Mouse (Mus musculus): ENCODE measurements around the gene Gm8356.
"Not testable (repeated sequence)": the region's sequence is repeated elsewhere in the genome, so short reads cannot be mapped to it uniquely, and the experiment has no call there.

Gm8356 gene

GRCm38 (mm10) chr14:6537190-6537589 is at the start of gene Gm8356:
Gm8356 (minus strand) TSS chr14:6537290.
- in situ Hi-C loops (cut with MboI; ENCODE audit: low pct_unique_long_range_greater_than_20kb in 1 of 2, low sequenced_read_pairs in 2 of 2, unreplicated experiment in 1 of 2), result not testable (repeated sequence)

- in situ Hi-C loops (cut with MboI; ENCODE audit: low pct_unique_long_range_greater_than_20kb in 1 of 2, low sequenced_read_pairs in 2 of 2, unreplicated experiment in 1 of 2), result not testable (repeated sequence)
These were observed 50.8 kb downstream of the Gm8356 start for GRCm38 (mm10) chr14:6486331-6486730.

- in situ Hi-C loops (cut with MboI; ENCODE audit: low pct_unique_long_range_greater_than_20kb in 1 of 2, low sequenced_read_pairs in 2 of 2, unreplicated experiment in 1 of 2), result not testable (repeated sequence)
These were observed 51.5 kb downstream of the Gm8356 start for GRCm38 (mm10) chr14:6485541-6485940.

GRCm38 (mm10) chr14:6482126-6482525 is 55.0 kb downstream of the Gm8356 start:
- in situ Hi-C loops (cut with MboI; ENCODE audit: low pct_unique_long_range_greater_than_20kb in 1 of 2, low sequenced_read_pairs in 2 of 2, unreplicated experiment in 1 of 2), result not testable (repeated sequence)
